Comparison of ENCODE assay signal across 10 mouse cellular contexts in genomic region chr5:92554891-92555511, GRCm38 (mm10). TPM values are rescaled to one million over a fixed set of nuclear protein-coding genes. Genes with fewer than 3 reads are reported as not detected.
DNase-seq lines count a peak whose midpoint lies in the region; ATAC-seq lines count a peak whose summit lies in the region.
"Had no signal": no experiment of that assay in that cellular context is flagged by ENCODE, and none has a peak within 500 bp of the region (broad histone marks: within the 10 kb centered on the region; RNA-seq: fewer than 3 reads in every experiment).

Fam47e (plus strand) TSS chr5:92555069.

- no peak within 1 kb of the TSS for H3K9ac ChIP-seq in hindbrain, embryonic 14.5 days
- H3K9ac ChIP-seq in hindbrain, embryonic 12.5 days: no peak within 1 kb of the TSS
- no peak within 1 kb of the TSS for H3K9ac ChIP-seq in lung, embryonic 16.5 days (ENCODE audit: low read length)
- H3K9ac ChIP-seq: liver, embryonic 14.5 days had no signal

- no peak within 1 kb of the TSS for H3K4me3 ChIP-seq in hindbrain, embryonic 14.5 days (replicated peaks; ENCODE audit: low read length)
- no peak within 1 kb of the TSS for H3K4me3 ChIP-seq in hindbrain, embryonic 12.5 days
- no peak within 1 kb of the TSS for H3K4me3 ChIP-seq in lung, embryonic 16.5 days (ENCODE audit: low read length)

- no peaks in the 10 kb centered on the region for H3K4me1 ChIP-seq in hindbrain, embryonic 14.5 days (replicated peaks; ENCODE audit: control insufficient read depth, insufficient read depth, low read length)
- H3K4me1 ChIP-seq in hindbrain, embryonic 12.5 days: no peaks in the 10 kb centered on the region
- H3K4me1 ChIP-seq in lung, embryonic 16.5 days (replicated peaks; ENCODE audit: control insufficient read depth, insufficient read depth, low read length): 0 out of 2 replicates have a peak, but pooled peaks cover 7% of the 10 kb centered on the region

- no peak within 1 kb of the TSS for H3K4me2 ChIP-seq in hindbrain, embryonic 14.5 days (replicated peaks)
- no peak within 1 kb of the TSS for H3K4me2 ChIP-seq in hindbrain, embryonic 12.5 days (replicated peaks)
- H3K4me2 ChIP-seq in lung, embryonic 16.5 days (ENCODE audit: low read depth, low read length): no peak within 1 kb of the TSS

- no peak within 1 kb of the TSS for H3K27ac ChIP-seq in hindbrain, embryonic 14.5 days
- no peak within 1 kb of the TSS for H3K27ac ChIP-seq in hindbrain, embryonic 12.5 days
- H3K27ac ChIP-seq in lung, embryonic 16.5 days (ENCODE audit: low read length): peak within 1 kb of the TSS; percentile 46; the same call in 1 of the 2 replicates
- H3K27ac ChIP-seq: liver, embryonic 14.5 days had no signal

- peak; percentile 81; the same call in 1 of the 2 replicates for ATAC-seq in hindbrain, embryonic 14.5 days (ENCODE audit: low FRiP score)
- no peak for ATAC-seq in hindbrain, embryonic 12.5 days (ENCODE audit: low FRiP score)
- ATAC-seq in granulocyte monocyte progenitor cell, adult 5-6 weeks (replicated peaks; ENCODE audit: poor library complexity, severe bottlenecking): peak; percentile 37
- ATAC-seq in lung, embryonic 16.5 days (ENCODE audit: low read depth): peak; percentile 28; the same call in 1 of the 2 replicates
- no peak for ATAC-seq in inflammation-experienced regulatory T-cells, adult 6 months

- 64% methylated on average over 16 of the region's 16 CpGs for WGBS in hindbrain, embryonic 14.5 days
- WGBS in hindbrain, embryonic 12.5 days: 66% methylated on average over 16 of the region's 16 CpGs
- 74% methylated on average over 16 of the region's 16 CpGs for WGBS in lung, embryonic 16.5 days

- no peaks in the 10 kb centered on the region for H3K27me3 ChIP-seq in hindbrain, embryonic 14.5 days (ENCODE audit: control insufficient read depth, insufficient read depth, low read length)
- H3K27me3 ChIP-seq in hindbrain, embryonic 12.5 days: no peaks in the 10 kb centered on the region
- no peaks in the 10 kb centered on the region for H3K27me3 ChIP-seq in lung, embryonic 16.5 days (ENCODE audit: control insufficient read depth, insufficient read depth, low read depth, low read length)

- H3K9me3 ChIP-seq in hindbrain, embryonic 14.5 days (ENCODE audit: control insufficient read depth, low read length): 0 out of 2 replicates have a peak, but pooled peaks cover 6% of the 10 kb centered on the region
- no peaks in the 10 kb centered on the region for H3K9me3 ChIP-seq in hindbrain, embryonic 12.5 days (replicated peaks)
- H3K9me3 ChIP-seq in lung, embryonic 16.5 days (ENCODE audit: control insufficient read depth, low read length): no peaks in the 10 kb centered on the region

- no peaks in the 10 kb centered on the region for H3K36me3 ChIP-seq in hindbrain, embryonic 14.5 days (replicated peaks; ENCODE audit: control insufficient read depth, insufficient read depth)
- H3K36me3 ChIP-seq in hindbrain, embryonic 12.5 days: no peaks in the 10 kb centered on the region
- H3K36me3 ChIP-seq in lung, embryonic 16.5 days (ENCODE audit: control insufficient read depth, insufficient read depth, low read length): no peaks in the 10 kb centered on the region

- DNase-seq in hindbrain, embryonic 14.5 days (ENCODE audit: low spot score): no peak
- DNase-seq in Muller cell, postnatal 12 days (ENCODE audit: inconsistent ontology term): peak; percentile 32
- no peak for DNase-seq in heart, postnatal 4 days
- no peak for DNase-seq in adrenal gland, adult (ENCODE audit: inconsistent age in 2 of 2, low spot score in 1 of 2)

RNA-seq across cellular contexts. Expression of gene Fam47e, which starts in this region (rescaled TPM):
- 1.3 TPM in 2 replicates for polyA plus RNA-seq in hindbrain, embryonic 14.5 days (2014; fragmentation: Nextera tagmentation; extraction: Ambion mirVana)
- not detected in 2 replicates for polyA plus RNA-seq in hindbrain, embryonic 12.5 days (2016; fragmentation: Nextera tagmentation; extraction: Ambion mirVana)
- not detected in 2 replicates for total RNA-seq in granulocyte monocyte progenitor cell, adult 5-6 weeks (2014; fragmentation: Nextera tagmentation)
- not detected in 2 replicates for total RNA-seq in granulocyte monocyte progenitor cell, adult 5-6 weeks (2017)
- 4.2 and 6.9 TPM in 2 replicates for polyA plus RNA-seq in lung, embryonic 16.5 days (2015; fragmentation: Nextera tagmentation; extraction: Ambion mirVana)
- not detected for polyA plus RNA-seq in inflammation-experienced regulatory T-cells, adult 6 months (2017; shearing (Covaris generic))
- total RNA-seq in heart, postnatal 4 days (2021): not detected
- polyA plus RNA-seq: heart, embryonic 14.5 days had no signal

Comparison
In these comparisons a context has a peak if more than half of its experiments do, and no peak if none do; other contexts are left out.
1. ATAC-seq: peak in hindbrain, embryonic 14.5 days (single experiment) and lung, embryonic 16.5 days (single experiment); none in hindbrain, embryonic 12.5 days (single experiment) and inflammation-experienced regulatory T-cells, adult 6 months (single experiment).
2. Peak in ATAC-seq in granulocyte monocyte progenitor cell, adult 5-6 weeks; RNA of the gene not detected or under 1 TPM.